Mouse (Mus musculus) hindbrain, embryonic 10.5 days (tissue): ENCODE measurements around the gene Map2k3. TPM values are rescaled to one million over a fixed set of nuclear protein-coding genes. Genes with fewer than 3 reads are reported as not detected.

Experiments used
- DNase-seq: peaks from one replicate; pipeline ENCODE4 v3.0.0-alpha.2; 2017; ENCODE audit warnings: low spot score
- H3K27ac ChIP-seq: fragments of 300-500 bp; sonication (generic); 2 replicates; pipeline ENCODE4 v1.5.1; 2016; ENCODE audit warnings: mild to moderate bottlenecking, moderate library complexity
- H3K27me3 ChIP-seq: fragments of 300-500 bp; sonication (generic); 2 replicates; pipeline ENCODE4 v1.6.1; 2016; ENCODE audit warnings: mild to moderate bottlenecking; ENCODE audit not compliant: poor library complexity, insufficient read depth, severe bottlenecking
- H3K36me3 ChIP-seq: fragments of 300-500 bp; sonication (generic); 2 replicates; pipeline ENCODE4 v1.6.1; 2016; ENCODE audit warnings: mild to moderate bottlenecking, moderate library complexity
- H3K4me1 ChIP-seq: fragments of 300-500 bp; sonication (generic); replicated peaks from 2 replicates; pipeline ENCODE4 v1.6.1; 2016; ENCODE audit warnings: mild to moderate bottlenecking
- H3K4me3 ChIP-seq: fragments of 300-500 bp; sonication (generic); 2 replicates; pipeline ENCODE4 v1.5.1; 2016; ENCODE audit warnings: mild to moderate bottlenecking, moderate library complexity
- H3K9me3 ChIP-seq: fragments of 300-500 bp; sonication (generic); 2 replicates; pipeline ENCODE4 v1.6.1; 2016; ENCODE audit warnings: mild to moderate bottlenecking, moderate library complexity
- WGBS: fragments of 180-500 bp; shearing (Covaris S2); methylation state at CpG from one replicate; pipeline ENCODE4 v1.1.7; 2016; 5-methylcytosine and 5-hydroxymethylcytosine counted together
- polyA plus RNA-seq: library from polyadenylated mRNA; unstranded; fragments of >200 nt; fragmentation: Nextera tagmentation; extraction: Ambion mirVana; gene quantifications from 2 replicates; pipeline ENCODE4 v1.2.1, GENCODE M21; 2016

The Map2k3 gene
- polyA plus RNA-seq, 1 experiment from 2014 or later: 55.9 TPM

DNA sequence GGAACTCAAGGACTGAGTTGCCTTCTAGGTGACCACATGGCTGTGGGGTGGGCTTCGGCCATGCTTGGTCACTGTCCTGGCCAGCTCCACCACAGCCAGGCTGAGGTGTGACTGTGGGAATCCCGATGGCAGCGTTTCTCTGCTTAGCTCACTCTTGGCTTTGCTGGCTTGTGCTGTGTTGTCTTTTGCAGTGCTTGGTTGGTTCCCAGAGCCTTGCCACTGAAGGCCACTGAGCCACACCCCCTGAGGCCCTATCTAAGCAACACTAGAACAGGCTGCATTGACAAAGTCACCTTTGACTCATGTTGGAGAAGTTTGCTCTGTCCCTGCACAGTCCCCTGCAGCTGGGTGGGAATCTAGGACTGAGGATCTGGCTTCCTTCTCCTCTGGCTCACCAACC, 45.3 kb downstream of the Map2k3 start:
- DNase-seq: no peak
- no peaks in the 10 kb centered on the region for H3K36me3 ChIP-seq
- H3K9me3 ChIP-seq: no peaks in the 10 kb centered on the region
- no peaks in the 10 kb centered on the region for H3K27me3 ChIP-seq
- peaks cover 22% of the 10 kb centered on the region for H3K4me1 ChIP-seq
- 49% methylated on average over 3 of the region's 3 CpGs for WGBS
- H3K4me3 ChIP-seq: no peak overlapping the region
- peak overlapping the region; percentile 37; the same call in 1 of the 2 replicates for H3K27ac ChIP-seq

DNA sequence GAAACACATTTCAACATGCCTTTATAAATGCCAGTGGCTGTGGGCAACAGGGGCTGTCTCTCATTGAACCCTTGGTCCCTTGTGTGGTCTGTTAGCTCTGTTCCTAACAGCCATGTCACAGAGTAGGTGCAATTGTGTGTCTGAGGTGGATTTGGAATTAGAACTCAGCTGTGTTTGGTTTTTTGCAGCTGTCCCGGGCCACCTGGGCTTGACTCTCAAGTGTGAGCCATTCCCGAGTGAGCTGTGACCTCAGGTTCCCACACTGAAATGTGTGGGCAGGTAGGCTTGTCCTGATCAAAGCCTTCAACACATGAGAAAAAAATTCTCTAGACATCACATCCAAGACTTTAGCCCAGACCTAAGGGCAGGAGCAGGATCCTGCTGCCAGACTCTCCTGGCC, 46.8 kb downstream of the Map2k3 start:
- Histone ChIP-seq H3K4me3 (no peak overlapping the region), H3K27me3 (no peaks in the 10 kb centered on the region), H3K36me3 (no peaks in the 10 kb centered on the region), H3K27ac (no peak overlapping the region), H3K4me1 (peaks cover 25% of the 10 kb centered on the region), H3K9me3 (no peaks in the 10 kb centered on the region)
- 79% methylated on average over 2 of the region's 2 CpGs for WGBS
- no peak for DNase-seq

DNA sequence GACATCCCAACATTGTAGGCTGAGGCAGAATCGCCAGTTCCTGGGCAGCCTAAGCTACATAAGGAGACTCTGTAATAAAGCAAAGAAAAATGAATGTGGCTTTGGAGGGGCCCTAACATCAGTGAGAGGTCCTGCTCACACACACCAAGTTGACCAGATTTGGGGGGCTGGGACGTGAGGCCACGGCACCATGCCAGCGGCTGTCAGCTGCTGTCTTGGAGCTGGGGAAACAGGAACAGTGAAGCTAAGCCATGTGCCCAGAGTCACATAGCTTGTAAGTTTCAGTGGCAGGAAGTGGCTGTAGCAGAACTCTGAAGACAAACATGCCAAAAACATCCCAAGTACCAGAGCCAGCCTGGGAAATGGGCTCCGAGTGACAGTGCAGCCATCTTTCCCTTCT, 48.0 kb downstream of the Map2k3 start:
- Histone ChIP-seq H3K9me3 (no peaks in the 10 kb centered on the region), H3K27me3 (no peaks in the 10 kb centered on the region), H3K27ac (no peak overlapping the region), H3K4me3 (no peak overlapping the region), H3K4me1 (peaks cover 26% of the 10 kb centered on the region), H3K36me3 (no peaks in the 10 kb centered on the region)
- WGBS: 87% methylated on average over 5 of the region's 5 CpGs
- DNase-seq: no peak

DNA sequence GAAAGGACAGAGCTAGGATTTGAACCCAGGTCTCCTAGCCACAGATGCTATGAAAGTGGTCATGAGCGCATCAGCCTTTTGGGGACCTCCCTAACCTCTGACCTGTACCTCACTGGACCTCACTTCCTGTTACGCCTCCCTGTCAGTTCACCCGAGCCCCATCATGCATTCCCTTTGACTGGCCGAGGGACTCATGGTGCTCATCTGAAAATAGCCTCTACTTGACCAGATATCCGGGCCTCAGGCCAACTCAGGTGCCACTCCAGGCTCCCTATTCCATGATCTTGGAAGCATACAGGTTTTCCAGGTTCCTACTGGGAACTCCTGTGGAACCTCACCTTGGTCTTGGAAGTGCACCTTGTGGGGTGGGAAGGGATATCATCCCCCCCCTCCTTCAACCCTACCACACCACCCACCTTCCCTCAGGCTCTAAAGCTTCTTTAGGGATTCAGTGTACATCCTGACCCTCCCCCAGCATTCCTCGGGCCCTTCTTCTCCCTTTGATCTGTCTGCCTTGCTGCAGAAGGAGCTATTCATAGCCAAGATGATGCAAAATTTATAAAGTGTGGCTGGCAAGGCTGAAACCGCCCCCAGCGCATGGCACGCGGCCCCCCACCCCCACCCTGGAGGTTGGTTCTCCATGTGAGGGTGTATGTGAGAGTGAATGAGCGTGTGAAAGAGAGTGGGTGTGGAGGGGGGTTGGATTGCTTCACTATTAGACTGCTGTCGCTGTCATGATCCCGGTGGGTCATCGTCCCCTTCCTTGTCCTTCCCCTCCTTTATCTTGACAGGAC, 50.1 kb downstream of the Map2k3 start:
- H3K27me3 ChIP-seq: no peaks in the 10 kb centered on the region
- no peak for DNase-seq
- no peak overlapping the region for H3K4me3 ChIP-seq
- WGBS: 75% methylated on average over 14 of the region's 14 CpGs
- H3K9me3 ChIP-seq: no peaks in the 10 kb centered on the region
- H3K27ac ChIP-seq: no peak overlapping the region
- H3K36me3 ChIP-seq: no peaks in the 10 kb centered on the region
- peaks cover 19% of the 10 kb centered on the region for H3K4me1 ChIP-seq

DNA sequence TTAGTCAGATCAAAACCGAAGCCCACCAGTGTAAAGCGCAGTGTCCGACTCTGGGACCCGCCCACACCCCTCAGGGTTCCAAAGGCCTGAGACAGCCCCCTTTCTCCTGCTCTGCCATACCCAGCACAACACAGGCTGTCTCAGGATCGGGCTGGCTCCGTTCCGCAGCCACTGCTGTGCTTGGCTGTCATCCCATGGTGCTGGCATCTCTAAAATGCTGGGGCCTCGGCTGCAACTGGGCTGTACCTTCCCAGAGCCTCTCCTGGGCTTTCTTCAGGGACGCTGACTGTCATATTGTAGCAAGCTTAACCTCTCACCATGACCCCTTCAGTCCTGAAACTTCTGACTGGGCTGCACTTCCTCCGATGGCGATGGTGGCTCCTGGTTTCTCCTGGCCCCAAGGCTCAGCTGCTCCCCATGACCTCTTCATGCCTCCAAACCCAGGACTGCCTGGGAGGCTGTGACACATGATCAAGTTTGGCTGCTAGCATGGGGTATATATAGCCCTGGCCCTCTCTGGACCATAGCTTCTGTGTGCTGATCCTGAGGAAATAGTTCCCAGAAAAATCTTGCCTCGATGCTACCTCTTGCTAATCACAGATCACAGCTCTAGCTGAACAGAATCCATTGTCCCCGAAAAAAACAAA, 53.2 kb downstream of the Map2k3 start:
- WGBS: 63% methylated on average over 13 of the region's 13 CpGs
- H3K36me3 ChIP-seq: no peaks in the 10 kb centered on the region
- H3K4me1 ChIP-seq: peaks cover 13% of the 10 kb centered on the region; the same call in 1 of the 2 replicates
- no peaks in the 10 kb centered on the region for H3K9me3 ChIP-seq
- DNase-seq: no peak
- no peak overlapping the region for H3K27ac ChIP-seq
- no peak overlapping the region for H3K4me3 ChIP-seq
- H3K27me3 ChIP-seq: no peaks in the 10 kb centered on the region

DNA sequence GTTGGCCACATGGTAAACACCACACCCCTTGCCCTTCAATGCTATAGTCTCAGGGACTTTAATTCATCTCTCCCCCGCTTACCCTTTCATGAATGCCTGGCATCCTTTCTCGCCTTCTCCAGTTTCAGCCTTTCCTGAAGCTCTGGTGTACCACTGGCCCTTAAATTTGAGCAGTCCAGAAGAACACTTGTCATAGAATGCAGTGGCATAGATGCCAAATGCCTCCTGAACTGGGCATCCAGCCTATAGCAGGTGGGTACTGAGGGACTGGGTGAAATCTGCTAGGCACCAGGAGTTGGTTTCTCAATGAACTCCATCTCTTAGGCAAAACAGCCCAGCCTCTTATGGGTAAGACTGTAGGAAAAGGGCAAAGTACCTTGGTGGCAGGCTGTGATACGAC, 58.6 kb downstream of the Map2k3 start:
- Histone ChIP-seq H3K9me3 (no peaks in the 10 kb centered on the region), H3K27me3 (no peaks in the 10 kb centered on the region), H3K4me1 (no peaks in the 10 kb centered on the region), H3K4me3 (no peak overlapping the region), H3K36me3 (no peaks in the 10 kb centered on the region), H3K27ac (no peak overlapping the region)
- no peak for DNase-seq
- 78% methylated on average over 3 of the region's 3 CpGs for WGBS

Other genes with a start within 250 kb of the Map2k3 start
- gene Llgl1, start 232.3 kb upstream of the Map2k3 start, polyA plus RNA-seq: 144 and 152 TPM in 2 replicates
- gene Flii, start 204.8 kb upstream of the Map2k3 start, polyA plus RNA-seq: 80.0 and 81.7 TPM in 2 replicates
- gene Mief2, start 203.6 kb upstream of the Map2k3 start, polyA plus RNA-seq: 14.8 and 16.9 TPM in 2 replicates
- gene Top3a, start 154.7 kb upstream of the Map2k3 start, polyA plus RNA-seq: 17.8 and 24.3 TPM in 2 replicates
- 6.9 and 8.4 TPM in 2 replicates for gene Smcr8, start 154.5 kb upstream of the Map2k3 start, polyA plus RNA-seq
- 60.0 and 78.6 TPM in 2 replicates for gene Shmt1, start 120.3 kb upstream of the Map2k3 start, polyA plus RNA-seq
- 31.4 and 33.0 TPM in 2 replicates for gene Dhrs7b, start 101.4 kb upstream of the Map2k3 start, polyA plus RNA-seq
- gene Tmem11, start 52.8 kb upstream of the Map2k3 start, polyA plus RNA-seq: 68.7 and 75.6 TPM in 2 replicates
- 22.1 and 26.3 TPM in 2 replicates for gene Natd1, start 17.3 kb upstream of the Map2k3 start, polyA plus RNA-seq
- 2.9 and 3.7 TPM in 2 replicates for gene Kcnj12, start 90.5 kb downstream of the Map2k3 start, polyA plus RNA-seq
- 0.73 and 1.5 TPM in 2 replicates for gene Tnfrsf13b, start 194.7 kb downstream of the Map2k3 start, polyA plus RNA-seq
- gene Usp22, start 243.0 kb downstream of the Map2k3 start, polyA plus RNA-seq: 206 and 255 TPM in 2 replicates